Mouse (Mus musculus) T-helper 2 cell (primary cell): Measurements from ENCODE around the gene Isg15.

Experiments
- in situ Hi-C: fragments of 300-600 bp; cut with MboI, MseI; formaldehyde crosslinking; loops from one replicate; pipeline ENCODE4 v1.15.1; 2025; ENCODE audit warnings: high pct_unique_total_duplicates

The Isg15 gene

GRCm38 (mm10) chr4:156203413-156204131 lies 3.0 kb upstream of the Isg15 start:
- in situ Hi-C loops, result no loop called here

GRCm38 (mm10) chr4:156203001-156203412 lies 2.4 kb upstream of the Isg15 start, which contains the start of gene AW011738:
Gene AW011738 (plus strand): TSS chr4:156203304.
- in situ Hi-C loops, result no loop called here

GRCm38 (mm10) chr4:156202462-156202893 lies 1.9 kb upstream of the Isg15 start:
- in situ Hi-C loops, result no loop called here

GRCm38 (mm10) chr4:156197829-156198205 lies 2.8 kb downstream of the Isg15 start:
- in situ Hi-C loops, result no loop called here

GRCm38 (mm10) chr4:156197131-156197828 lies 3.3 kb downstream of the Isg15 start, which contains the start of gene Agrn:
Gene Agrn (minus strand): TSS chr4:156197488.
- in situ Hi-C loops, result no loop called here

GRCm38 (mm10) chr4:156195927-156196870 lies 4.4 kb downstream of the Isg15 start:
- in situ Hi-C loops, result no loop called here

GRCm38 (mm10) chr4:156194346-156194745 lies 6.3 kb downstream of the Isg15 start:
- in situ Hi-C loops, result no loop called here

GRCm38 (mm10) chr4:156193906-156194305 lies 6.7 kb downstream of the Isg15 start:
- in situ Hi-C loops, result no loop called here

GRCm38 (mm10) chr4:156193200-156193590 lies 7.4 kb downstream of the Isg15 start:
- in situ Hi-C loops, result no loop called here

GRCm38 (mm10) chr4:156192421-156193199 lies 8.0 kb downstream of the Isg15 start:
- in situ Hi-C loops, result no loop called here

- in situ Hi-C loops, result no loop called here
These were observed 11.8 kb downstream of the Isg15 start for GRCm38 (mm10) chr4:156188811-156189323.

GRCm38 (mm10) chr4:156188162-156188810 lies 12.3 kb downstream of the Isg15 start:
- in situ Hi-C loops, result no loop called here

- in situ Hi-C loops, result no loop called here
These were observed 14.4 kb downstream of the Isg15 start for GRCm38 (mm10) chr4:156185950-156186850.

- in situ Hi-C loops, result no loop called here
These were observed 15.1 kb downstream of the Isg15 start for GRCm38 (mm10) chr4:156185456-156185949.

- in situ Hi-C loops, result no loop called here
These were observed 16.2 kb downstream of the Isg15 start for GRCm38 (mm10) chr4:156184291-156184954.

- in situ Hi-C loops, result no loop called here
These were observed 16.9 kb downstream of the Isg15 start for GRCm38 (mm10) chr4:156183747-156184146.

GRCm38 (mm10) chr4:156177630-156178029 lies 23.0 kb downstream of the Isg15 start:
- in situ Hi-C loops, result no loop called here

- in situ Hi-C loops, result no loop called here
These were observed 28.8 kb downstream of the Isg15 start for GRCm38 (mm10) chr4:156171828-156172227.
